Mouse (Mus musculus): ENCODE data around the gene Mgat1. TPM values are rescaled to one million over a fixed set of nuclear protein-coding genes. Genes with fewer than 3 reads are reported as not detected.

Gene Mgat1
- total and polyA plus RNA-seq, 3 experiments: 67.7 to 83.2 (median 80.9) TPM

- peak overlapping the region; percentile 77 for H3K27ac ChIP-seq (ENCODE audit: insufficient read depth, low read depth)
- peaks cover 7 to 59% of the 10 kb centered on the region in 2 experiments for H3K4me1 ChIP-seq (ENCODE audit: control insufficient read depth in 1 of 2, insufficient read depth in 2 of 2)
- H3K79me2 ChIP-seq (replicated peaks; ENCODE audit: control insufficient read depth, extremely low read depth, insufficient read depth, poor library complexity, severe bottlenecking): peaks cover 45% of the 10 kb centered on the region
- no peak for DNase-seq (ENCODE audit: extremely low read depth)
- H3K9ac ChIP-seq (ENCODE audit: insufficient read depth, low read depth): peak overlapping the region; percentile 41
- dilution Hi-C loops (cut with MboI; ENCODE audit: extremely low pct_ligation_motif_present, extremely low pct_unique_long_range_greater_than_20kb, low sequenced_read_pairs) (no loop called here), in situ Hi-C loops (cut with MboI; ENCODE audit: low pct_ligation_motif_present, low pct_unique_long_range_greater_than_20kb, low sequenced_read_pairs) (no loop called here)
- TF ChIP-seq BHLHE40 (IDR thresholded peaks at IDR 0.05; ENCODE audit: low read depth, low read length) (0 out of 2 replicates have a peak, but pooled peaks have one; percentile 16), ZMIZ1 (IDR thresholded peaks at IDR 0.05; ENCODE audit: low read depth, low read length) (no peak), POLR2A (IDR thresholded peaks at IDR 0.05; ENCODE audit: low read depth, low read length) (no peak), CHD2 (IDR thresholded peaks at IDR 0.05; ENCODE audit: low read length) (no peak), MAFK (IDR thresholded peaks at IDR 0.05; ENCODE audit: insufficient replicate concordance, low read length) (no peak), TBP (conservative IDR thresholded peaks at IDR 0.05; ENCODE audit: low read depth, low read length) (no peak), EP300 (IDR thresholded peaks at IDR 0.05; ENCODE audit: low read length) (no peak), USF1 (IDR thresholded peaks at IDR 0.05; ENCODE audit: low read depth, low read length) (no peak), RAD21 (IDR thresholded peaks at IDR 0.05; ENCODE audit: low read depth, low read length) (no peak), MAZ (IDR thresholded peaks at IDR 0.05; ENCODE audit: low read depth, low read length) (no peak), RCOR1 (conservative IDR thresholded peaks at IDR 0.05; ENCODE audit: low read depth, low read length) (no peak), TCF12 (IDR thresholded peaks at IDR 0.05; ENCODE audit: low read depth, low read length) (no peak), ZNF384 (IDR thresholded peaks at IDR 0.05; ENCODE audit: low read depth, low read length) (peak; percentile 58)
- no peaks in the 10 kb centered on the region for H3K27me3 ChIP-seq (replicated peaks)
- peak overlapping the region; percentile 55 for H3K4me2 ChIP-seq (ENCODE audit: insufficient read depth, low read depth, poor library complexity, severe bottlenecking)
- H3K36me3 ChIP-seq (replicated peaks in 1 of 2; ENCODE audit: control insufficient read depth in 1 of 2, insufficient read depth in 1 of 2, low read length in 1 of 2): peaks cover 0 to under 1% of the 10 kb centered on the region in 2 experiments
- H3K4me3 ChIP-seq (replicated peaks in 1 of 3; ENCODE audit: low read depth in 2 of 3, low read length in 2 of 3, poor library complexity in 1 of 3): peak overlapping the region; percentile 47 to 72 (median 56)
- H3K9me3 ChIP-seq (replicated peaks; ENCODE audit: low read length): no peaks in the 10 kb centered on the region
Observed at GRCm38 (mm10) chr11:49246523-49246922, 2.5 kb downstream of the Mgat1 start.

- Histone ChIP-seq H3K27me3 (replicated peaks) (no peaks in the 10 kb centered on the region), H3K4me1 (ENCODE audit: control insufficient read depth in 1 of 2, insufficient read depth in 2 of 2) (peaks cover 10 to 59% of the 10 kb centered on the region in 2 experiments), H3K36me3 (replicated peaks in 1 of 2; ENCODE audit: control insufficient read depth in 1 of 2, insufficient read depth in 1 of 2, low read length in 1 of 2) (peaks cover 0 to 8% of the 10 kb centered on the region in 2 experiments), H3K9me3 (replicated peaks; ENCODE audit: low read length) (no peaks in the 10 kb centered on the region), H3K9ac (ENCODE audit: insufficient read depth, low read depth) (peak overlapping the region; percentile 46), H3K79me2 (replicated peaks; ENCODE audit: control insufficient read depth, extremely low read depth, insufficient read depth, poor library complexity, severe bottlenecking) (peaks cover 53% of the 10 kb centered on the region), H3K27ac (ENCODE audit: insufficient read depth, low read depth) (peak overlapping the region; percentile 77), H3K4me2 (ENCODE audit: insufficient read depth, low read depth, poor library complexity, severe bottlenecking) (peak overlapping the region; percentile 55), H3K4me3 (replicated peaks in 1 of 3; ENCODE audit: low read depth in 2 of 3, low read length in 2 of 3, poor library complexity in 1 of 3) (peak overlapping the region; percentile 47 to 72 (median 56))
- in situ Hi-C loops (cut with MboI; ENCODE audit: low pct_ligation_motif_present, low pct_unique_long_range_greater_than_20kb, low sequenced_read_pairs) (no loop called here), dilution Hi-C loops (cut with MboI; ENCODE audit: extremely low pct_ligation_motif_present, extremely low pct_unique_long_range_greater_than_20kb, low sequenced_read_pairs) (no loop called here)
- DNase-seq (ENCODE audit: extremely low read depth): peak; percentile 87
- TF ChIP-seq SIN3A (IDR thresholded peaks at IDR 0.05; ENCODE audit: low read length): peak; percentile 95
- no peak for TF ChIP-seq GABPA (IDR thresholded peaks at IDR 0.05; ENCODE audit: insufficient replicate concordance, low read depth, low read length)
- peak; percentile 72 for TF ChIP-seq IRF4 (IDR thresholded peaks at IDR 0.05; ENCODE audit: low read depth, low read length)
- no peak for TF ChIP-seq JUND (conservative IDR thresholded peaks at IDR 0.05; ENCODE audit: low read depth, low read length)
- no peak for TF ChIP-seq NRF1 (IDR thresholded peaks at IDR 0.05; ENCODE audit: low read depth, low read length)
- TF ChIP-seq POLR2A (IDR thresholded peaks at IDR 0.05; ENCODE audit: low read depth, low read length): peak; percentile 76
- no peak for TF ChIP-seq ZC3H11A (IDR thresholded peaks at IDR 0.05; ENCODE audit: low read depth, low read length)
- 0 out of 2 replicates have a peak, but pooled peaks have one; percentile 66 for TF ChIP-seq UBTF (IDR thresholded peaks at IDR 0.05; ENCODE audit: low read depth, low read length)
- peak; percentile 72 for TF ChIP-seq MAX (IDR thresholded peaks at IDR 0.05; ENCODE audit: low read length)
- no peak for TF ChIP-seq USF1 (IDR thresholded peaks at IDR 0.05; ENCODE audit: low read depth, low read length)
- no peak for TF ChIP-seq KAT2A (IDR thresholded peaks at IDR 0.05; ENCODE audit: insufficient replicate concordance, low read length)
- TF ChIP-seq TCF12 (IDR thresholded peaks at IDR 0.05; ENCODE audit: low read depth, low read length): peak; percentile 85
- no peak; the same call in 1 of the 2 replicates for TF ChIP-seq RAD21 (IDR thresholded peaks at IDR 0.05; ENCODE audit: low read depth, low read length)
- TF ChIP-seq BHLHE40 (IDR thresholded peaks at IDR 0.05; ENCODE audit: low read depth, low read length): peak; percentile 47; the same call in 1 of the 2 replicates
- TF ChIP-seq USF2 (conservative IDR thresholded peaks at IDR 0.05; ENCODE audit: low read depth, low read length): no peak
- TF ChIP-seq CHD2 (IDR thresholded peaks at IDR 0.05; ENCODE audit: low read length): peak; percentile 35; the same call in 1 of the 2 replicates
- no peak for TF ChIP-seq PAX5 (IDR thresholded peaks at IDR 0.05; ENCODE audit: low read length)
- peak; percentile 44 for TF ChIP-seq HCFC1 (IDR thresholded peaks at IDR 0.05; ENCODE audit: low read depth, low read length)
- 0 out of 2 replicates have a peak, but pooled peaks have one; percentile 19 for TF ChIP-seq ZNF384 (IDR thresholded peaks at IDR 0.05; ENCODE audit: low read depth, low read length)
- peak; percentile 42; the same call in 1 of the 2 replicates for TF ChIP-seq MAZ (IDR thresholded peaks at IDR 0.05; ENCODE audit: low read depth, low read length)
- TF ChIP-seq EP300 (IDR thresholded peaks at IDR 0.05; ENCODE audit: low read length): peak; percentile 41; the same call in 1 of the 2 replicates
- TF ChIP-seq MAFK (IDR thresholded peaks at IDR 0.05; ENCODE audit: insufficient replicate concordance, low read length): 0 out of 2 replicates have a peak, but pooled peaks have one; percentile 41
- no peak for TF ChIP-seq CTCF (conservative IDR thresholded peaks at IDR 0.05 in 1 of 2, IDR thresholded peaks at IDR 0.05 in 1 of 2; ENCODE audit: low read depth in 2 of 2, low read length in 2 of 2)
- TF ChIP-seq MYC (IDR thresholded peaks at IDR 0.05; ENCODE audit: low read depth, low read length): peak; percentile 63; the same call in 1 of the 2 replicates
- peak; percentile 76; the same call in 1 of the 2 replicates for TF ChIP-seq MEF2A (IDR thresholded peaks at IDR 0.05; ENCODE audit: borderline replicate concordance, low read depth, low read length)
- TF ChIP-seq SMC3 (IDR thresholded peaks at IDR 0.05; ENCODE audit: low read depth, low read length): no peak
- TF ChIP-seq CHD1 (IDR thresholded peaks at IDR 0.05; ENCODE audit: low read depth, low read length): peak; percentile 94
- TF ChIP-seq POLR2AphosphoS2 (IDR thresholded peaks at IDR 0.05; ENCODE audit: low read depth, low read length): no peak
Observed at GRCm38 (mm10) chr11:49247255-49247654, 3.3 kb downstream of the Mgat1 start.
